Mouse (Mus musculus) liver, adult 2 months (tissue): ENCODE data around the gene Man1b1.

ENCODE experiments used
- CTCF ChIP-seq: fragments of 200-500 bp; IDR thresholded peaks from 2 replicates; pipeline ENCODE4 v1.5.1; 2011; ENCODE audit warnings: low read depth, low read length, control low read depth
- POLR2A ChIP-seq: fragments of 200-500 bp; IDR thresholded peaks from 2 replicates; pipeline ENCODE4 v1.6.1; 2011; ENCODE audit warnings: low read length, control low read depth; ENCODE audit not compliant: insufficient read depth; ENCODE audit errors: extremely low read depth

DNA sequence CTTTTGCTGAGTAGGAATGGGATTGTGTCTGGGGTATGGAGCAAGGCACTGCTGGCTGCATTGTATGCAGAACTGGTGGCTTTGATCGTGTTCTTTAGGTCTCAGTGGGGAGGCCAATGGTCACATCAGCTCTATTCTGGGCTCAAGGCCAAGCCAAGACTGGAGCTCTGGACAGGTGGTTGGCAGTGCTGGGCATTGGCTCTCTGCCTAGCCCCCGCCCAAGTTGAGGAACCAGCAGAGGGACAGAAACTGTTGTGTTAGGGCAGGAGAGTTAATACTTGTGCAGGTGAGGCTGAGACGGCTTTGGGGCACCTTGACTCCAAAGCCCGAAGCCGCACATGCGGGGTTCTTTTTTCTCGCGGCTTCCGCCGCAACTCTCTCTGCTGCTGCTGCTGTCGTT, 42.5 kb upstream of the Man1b1 start, which contains the start of gene Lrrc26:
- TF ChIP-seq CTCF (no peak), POLR2A (no peak)
